Mouse (Mus musculus) T-helper 2 cell (primary cell): ENCODE results near the gene Synm.

ENCODE experiments used
- in situ Hi-C: fragments of 300-600 bp; cut with MboI, MseI; formaldehyde crosslinking; loops from one replicate; pipeline ENCODE4 v1.15.1; 2025; ENCODE audit warnings: high pct_unique_total_duplicates

Gene Synm

DNA sequence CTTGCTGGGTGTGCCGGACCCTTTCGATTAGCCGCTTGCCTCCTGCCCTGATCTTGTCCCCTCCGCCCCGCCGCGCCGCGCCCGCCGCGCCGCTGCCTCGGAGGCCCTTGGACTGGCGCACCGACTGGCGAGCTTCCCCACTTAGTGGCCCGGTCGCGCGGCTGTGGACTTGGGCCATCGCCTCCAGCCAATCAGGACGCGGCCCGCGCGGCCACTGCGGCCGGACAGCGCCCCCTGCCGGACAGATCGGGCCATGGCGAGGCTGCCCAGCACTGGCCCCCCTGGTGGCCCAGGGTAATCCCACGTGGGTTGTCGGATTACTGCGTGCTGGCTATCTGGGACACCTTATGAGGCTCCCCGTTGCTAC lies at the start of gene Synm:
Gene Synm, minus strand, starts transcription at position 114 of the 367 bp plus-strand sequence.
- in situ Hi-C loops: no loop called here

- in situ Hi-C loops: loop anchor here (5.0 to 25.0 kb wide), 3 partner anchors 158 to 501 kb away; no protein-coding TSS in a partner anchor
These were observed 44.3 kb upstream of the Synm start for GRCm38 (mm10) chr7:67803857-67804215.

GRCm38 (mm10) chr7:67803015-67803856 lies 43.7 kb upstream of the Synm start:
- in situ Hi-C loops: loop anchor here (5.0 to 25.0 kb wide), 3 partner anchors 159 to 502 kb away; no protein-coding TSS in a partner anchor

GRCm38 (mm10) chr7:67801022-67801421 lies 41.5 kb upstream of the Synm start:
- in situ Hi-C loops: loop anchor here (5.0 to 25.0 kb wide), 3 partner anchors 161 to 504 kb away; no protein-coding TSS in a partner anchor

DNA sequence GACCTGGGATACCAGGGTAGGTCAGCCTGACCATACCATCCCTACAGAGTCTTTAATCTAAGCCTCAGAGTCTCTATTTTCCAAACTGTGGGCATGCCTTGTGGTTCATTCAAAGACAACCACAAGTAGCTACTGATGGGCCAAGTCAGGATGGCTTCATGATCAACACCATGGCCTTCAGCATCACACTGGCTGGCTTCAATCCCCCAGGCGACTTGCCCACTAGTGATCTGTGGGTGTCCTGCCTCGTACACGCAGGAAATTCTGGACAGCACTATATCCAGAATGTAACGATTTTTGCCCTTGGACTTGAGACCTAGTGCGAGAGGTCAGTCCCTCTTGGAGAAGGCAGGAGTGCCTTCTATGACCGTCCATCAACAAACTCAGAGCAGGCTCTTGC lies 41.0 kb upstream of the Synm start:
- in situ Hi-C loops: loop anchor here (5.0 to 25.0 kb wide), 3 partner anchors 162 to 504 kb away; no protein-coding TSS in a partner anchor

DNA sequence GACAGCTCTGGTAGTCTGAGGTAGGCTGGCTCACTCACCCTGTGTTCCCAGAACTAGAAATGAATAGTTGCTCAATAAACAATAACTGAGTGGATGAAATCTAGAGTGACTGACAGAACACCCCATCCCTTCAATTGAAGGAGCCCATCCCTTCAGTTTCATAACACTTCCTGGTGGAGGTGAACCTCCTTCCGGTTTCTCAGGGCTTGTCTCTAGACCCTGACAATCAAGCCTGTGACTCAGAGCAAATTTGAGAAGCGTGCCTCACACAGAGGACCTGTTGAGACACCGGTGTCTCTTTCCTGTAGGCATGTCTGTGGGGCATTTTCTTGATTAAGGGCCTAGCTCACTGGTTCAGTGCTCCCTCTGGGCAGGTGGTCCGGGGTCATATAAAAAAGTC lies 38.9 kb upstream of the Synm start:
- in situ Hi-C loops: loop anchor here (25.0 kb wide), 1 partner anchor 564 kb away; no protein-coding TSS in a partner anchor

DNA sequence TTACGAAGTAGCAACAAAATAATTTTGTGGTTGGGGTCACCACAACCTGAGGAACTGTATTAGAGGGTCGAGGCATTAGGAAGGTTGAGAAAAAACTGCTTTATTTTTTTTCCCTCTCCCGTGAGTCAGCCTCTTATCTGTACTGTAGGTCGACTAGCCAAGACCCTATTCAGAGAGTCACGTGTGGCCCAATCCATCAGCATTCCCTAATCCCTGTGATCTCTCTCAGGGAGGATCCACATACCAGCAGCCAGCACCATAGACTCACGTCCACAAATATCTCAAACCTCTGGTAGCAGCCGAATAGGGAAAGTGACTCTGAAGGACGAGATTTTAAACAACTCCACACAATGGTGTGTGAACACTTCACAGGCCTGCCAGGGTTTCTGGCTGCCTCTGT lies 37.5 kb upstream of the Synm start:
- in situ Hi-C loops: loop anchor here (25.0 kb wide), 1 partner anchor 565 kb away; no protein-coding TSS in a partner anchor

- in situ Hi-C loops: loop anchor here (25.0 kb wide), 1 partner anchor 569 kb away; no protein-coding TSS in a partner anchor
These were observed 33.9 kb upstream of the Synm start for GRCm38 (mm10) chr7:67793449-67793848.

- in situ Hi-C loops: loop anchor here (25.0 kb wide), 1 partner anchor 571 kb away; no protein-coding TSS in a partner anchor
These were observed 31.7 kb upstream of the Synm start for GRCm38 (mm10) chr7:67791256-67791655.

- in situ Hi-C loops: loop anchor here (25.0 kb wide), 1 partner anchor 574 kb away; no protein-coding TSS in a partner anchor
These were observed 29.2 kb upstream of the Synm start for GRCm38 (mm10) chr7:67788713-67789112.

DNA sequence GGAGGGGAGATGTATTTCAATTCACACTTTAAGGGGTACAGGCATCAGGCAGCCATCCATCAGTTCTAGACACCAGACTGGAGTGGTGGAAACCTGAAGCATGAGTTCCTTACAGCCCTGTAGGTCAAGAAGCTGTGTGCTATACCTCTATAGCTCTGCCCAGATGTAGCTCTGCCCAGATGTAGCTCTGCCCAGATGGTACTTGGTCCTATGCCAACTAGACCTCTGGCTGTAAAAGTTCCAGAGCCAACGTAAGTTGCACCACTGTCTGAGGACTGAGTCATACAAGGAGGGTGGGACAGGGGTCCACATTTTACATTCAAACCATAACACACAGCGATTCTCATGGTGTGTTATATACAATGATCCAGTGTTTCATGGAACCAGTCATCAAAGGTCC lies 28.3 kb upstream of the Synm start:
- in situ Hi-C loops: loop anchor here (25.0 kb wide), 1 partner anchor 574 kb away; no protein-coding TSS in a partner anchor

GRCm38 (mm10) chr7:67776636-67777305 lies 17.2 kb upstream of the Synm start:
- in situ Hi-C loops: loop anchor here (25.0 kb wide), 1 partner anchor 586 kb away; no protein-coding TSS in a partner anchor

DNA sequence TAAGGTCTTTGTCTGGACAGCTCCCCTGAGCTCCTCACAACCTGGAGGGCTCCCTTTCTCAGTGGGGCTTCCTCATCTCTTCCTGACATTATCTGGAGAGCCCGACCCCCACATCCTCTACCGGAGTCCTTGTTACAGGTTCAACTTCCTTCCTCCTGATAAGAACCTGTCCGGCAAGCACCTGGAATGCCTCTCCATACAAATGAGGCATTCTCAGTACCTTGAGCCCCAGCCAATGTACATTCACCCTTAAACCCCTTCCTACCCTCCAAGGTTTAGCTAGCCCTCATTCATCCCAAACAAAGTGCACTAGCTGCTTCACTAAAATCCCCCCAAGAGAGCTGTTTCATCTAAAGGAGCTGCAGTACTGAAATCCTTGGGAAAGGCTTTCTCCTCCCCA lies 16.1 kb upstream of the Synm start:
- in situ Hi-C loops: loop anchor here (25.0 kb wide), 1 partner anchor 587 kb away; no protein-coding TSS in a partner anchor

- in situ Hi-C loops: no loop called here
These were observed 12.7 kb upstream of the Synm start for GRCm38 (mm10) chr7:67772231-67772630.

DNA sequence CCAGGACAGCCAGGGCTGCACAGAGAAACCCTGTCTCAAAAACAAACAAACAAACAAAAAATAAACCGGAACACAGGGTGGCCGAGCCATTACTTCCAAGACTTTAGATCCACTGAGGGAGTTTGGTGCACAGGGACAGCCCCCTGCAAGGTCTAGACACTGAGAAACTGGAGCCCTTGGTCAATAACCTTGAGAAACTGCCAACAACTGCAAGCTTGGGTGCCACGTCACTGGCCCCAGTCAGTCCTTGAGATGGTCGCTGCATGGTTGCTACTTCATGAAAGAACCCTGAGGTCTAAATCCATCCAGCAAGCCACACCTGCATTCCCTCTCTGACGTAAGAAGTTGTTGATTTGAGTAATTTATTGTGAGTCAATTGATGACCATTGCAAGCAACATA lies 9.9 kb upstream of the Synm start:
- in situ Hi-C loops: loop anchor here (5.0 kb wide), 1 partner anchor 92 kb away; no protein-coding TSS in a partner anchor

DNA sequence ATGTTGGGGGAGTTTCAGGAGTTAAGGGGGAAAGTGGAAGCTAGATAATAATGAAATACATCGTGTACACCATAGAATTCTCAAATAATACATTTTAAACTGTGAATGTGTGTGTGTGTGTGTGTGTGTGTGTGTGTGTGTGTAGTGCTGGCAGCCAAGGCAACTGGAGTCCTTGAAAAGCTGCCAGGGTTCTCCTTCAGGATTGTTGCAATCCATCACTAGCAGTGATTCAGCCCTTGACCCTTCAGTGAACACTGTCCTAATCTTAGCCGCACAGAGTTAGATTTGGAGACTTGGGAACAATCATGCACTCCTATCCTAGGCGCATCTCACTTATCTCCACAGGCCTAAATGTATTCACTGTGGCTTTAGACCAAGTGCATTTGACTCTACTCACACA lies 8.6 kb upstream of the Synm start:
- in situ Hi-C loops: loop anchor here (5.0 kb wide), 1 partner anchor 91 kb away; no protein-coding TSS in a partner anchor

DNA sequence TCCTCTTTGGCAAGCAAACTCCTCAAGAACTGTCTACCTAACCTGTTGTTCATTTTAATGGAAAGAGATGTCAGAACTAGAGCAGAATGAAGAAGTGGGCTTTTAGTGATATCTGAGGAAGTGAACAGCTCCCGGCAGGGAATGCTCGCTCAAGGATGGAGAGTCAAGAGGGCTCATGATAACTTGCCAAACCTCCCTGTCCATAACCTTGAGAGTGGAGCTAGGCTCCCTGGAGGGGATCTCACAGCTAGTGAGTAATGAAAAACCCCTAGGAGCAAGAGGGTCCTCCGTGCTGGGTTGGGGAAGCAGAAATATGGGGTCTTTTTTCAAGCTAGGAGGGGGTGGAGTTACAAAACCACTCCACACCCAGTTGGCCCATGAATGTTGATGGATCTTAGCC lies 4.1 kb upstream of the Synm start:
- in situ Hi-C loops: no loop called here

- in situ Hi-C loops: no loop called here
These were observed 499 bp downstream of the Synm start for GRCm38 (mm10) chr7:67758858-67759628.

- in situ Hi-C loops: no loop called here
These were observed 1.1 kb downstream of the Synm start for GRCm38 (mm10) chr7:67758506-67758857.

DNA sequence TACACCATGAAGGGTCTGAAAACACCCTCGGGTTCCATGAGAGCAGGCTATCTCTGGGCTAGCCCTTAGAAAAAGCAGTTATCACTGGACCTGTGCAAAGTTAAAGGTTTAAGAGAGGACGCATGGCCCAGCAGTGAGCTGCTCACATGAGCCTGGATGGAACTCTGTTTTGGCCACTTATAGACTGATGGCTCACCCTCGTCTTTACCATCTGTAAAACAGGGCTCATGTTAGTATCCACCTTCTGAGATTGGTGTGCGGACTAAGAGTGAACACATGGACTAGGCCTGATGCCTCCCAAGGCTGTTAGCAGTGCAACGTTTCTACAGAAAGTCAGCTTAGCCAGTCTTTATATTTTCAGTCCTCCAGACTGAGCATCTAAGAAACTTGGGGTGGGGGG lies 2.9 kb downstream of the Synm start:
- in situ Hi-C loops: no loop called here

DNA sequence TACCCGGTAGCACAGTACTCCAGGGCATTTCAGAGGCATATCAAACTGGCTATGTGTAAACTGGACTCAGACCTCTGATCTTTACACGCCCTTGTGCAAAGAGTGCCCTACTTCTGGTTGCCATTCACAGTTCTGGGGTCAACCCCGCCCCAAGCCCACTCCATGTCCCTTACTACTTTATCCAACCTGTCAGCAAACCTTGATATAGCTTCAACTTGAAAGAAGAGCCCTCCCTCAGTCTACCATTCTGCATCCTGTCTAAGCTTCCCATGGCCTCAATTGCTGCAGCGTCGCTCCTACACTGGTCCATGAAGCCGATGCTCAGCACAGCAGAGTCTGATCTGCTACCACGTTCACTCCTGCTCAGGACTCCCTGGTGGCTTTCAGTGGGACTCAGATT lies 4.2 kb downstream of the Synm start:
- in situ Hi-C loops: no loop called here
